In genomic region chr11:61173477-61173876, GRCm38 (mm10) we compare ENCODE assay signal across 8 mouse cellular contexts. TPM values are rescaled to one million over a fixed set of nuclear protein-coding genes. Genes with fewer than 3 reads are reported as not detected.
DNase-seq lines count a peak whose midpoint lies in the region; ATAC-seq and TF ChIP-seq lines count a peak whose summit lies in the region.
"Not testable (repeated sequence)": the region's sequence is repeated elsewhere in the genome, so short reads cannot be mapped to it uniquely, and the experiment has no call there.

No protein-coding gene starts in this region.

- not testable (repeated sequence) for ATAC-seq in forebrain, embryonic 16.5 days; kidney, embryonic 14.5 days (ENCODE audit: low FRiP score, low TSS enrichment); liver, embryonic 12.5 days; midbrain, embryonic 11.5 days (ENCODE audit: low FRiP score)

- H3K4me2 ChIP-seq in forebrain, embryonic 16.5 days (ENCODE audit: low read length), result peak overlapping the region; percentile 77
- peak overlapping the region; percentile 61 for H3K4me2 ChIP-seq in kidney, embryonic 14.5 days (replicated peaks; ENCODE audit: low read depth, low read length)
- H3K4me2 ChIP-seq in liver, embryonic 12.5 days, result peak overlapping the region; percentile 100
- peak overlapping the region; percentile 62 for H3K4me2 ChIP-seq in midbrain, embryonic 11.5 days

- not testable (repeated sequence) for H3K4me3 ChIP-seq in ES-Bruce4 (ENCODE audit: low read depth, low read length)
- peak overlapping the region; percentile 99 for H3K4me3 ChIP-seq in embryonic facial prominence, embryonic 10.5 days
- peak overlapping the region; percentile 100 for H3K4me3 ChIP-seq in forebrain, embryonic 16.5 days (replicated peaks; ENCODE audit: low read length)
- peak overlapping the region; percentile 96 for H3K4me3 ChIP-seq in hindbrain, embryonic 10.5 days
- peak overlapping the region; percentile 99 for H3K4me3 ChIP-seq in kidney, embryonic 14.5 days (ENCODE audit: low read length)
- peak overlapping the region; percentile 85; the same call in 1 of the 2 replicates for H3K4me3 ChIP-seq in liver, embryonic 12.5 days
- H3K4me3 ChIP-seq in midbrain, embryonic 11.5 days (ENCODE audit: low read depth, low read length), result peak overlapping the region; percentile 98
- H3K4me3 ChIP-seq in olfactory bulb, adult 2 months (ENCODE audit: insufficient read depth, low read depth, low read length), result peak overlapping the region; percentile 21; the same call in 1 of the 2 replicates

- not testable (repeated sequence) for TF ChIP-seq POLR2A in ES-Bruce4 (IDR thresholded peaks at IDR 0.05; ENCODE audit: insufficient read depth, low read length); olfactory bulb, adult 2 months (IDR thresholded peaks at IDR 0.05; ENCODE audit: insufficient read depth, low read depth, low read length)

- WGBS in embryonic facial prominence, embryonic 10.5 days, result 44% methylated on average over 15 of the region's 15 CpGs
- 14% methylated on average over 15 of the region's 15 CpGs for WGBS in forebrain, embryonic 16.5 days
- WGBS in hindbrain, embryonic 10.5 days, result 41% methylated on average over 15 of the region's 15 CpGs
- 37% methylated on average over 15 of the region's 15 CpGs for WGBS in kidney, embryonic 14.5 days
- WGBS in liver, embryonic 12.5 days (ENCODE audit: insufficient replicate concordance), result 51% methylated on average over 15 of the region's 15 CpGs
- WGBS in midbrain, embryonic 11.5 days, result 24% methylated on average over 15 of the region's 15 CpGs
- 16% methylated on average over 15 of the region's 15 CpGs for WGBS in olfactory bulb, adult 2 months

- H3K9ac ChIP-seq in ES-Bruce4 (ENCODE audit: low read depth, poor library complexity, severe bottlenecking), result 0 out of 2 replicates have a peak overlapping the region, but pooled peaks have one; percentile 72
- peak overlapping the region; percentile 100; the same call in 1 of the 2 replicates for H3K9ac ChIP-seq in forebrain, embryonic 16.5 days (replicated peaks; ENCODE audit: low read depth, low read length)
- H3K9ac ChIP-seq in kidney, embryonic 14.5 days (ENCODE audit: low read depth, low read length); liver, embryonic 12.5 days: not testable (repeated sequence)
- peak overlapping the region; percentile 100; the same call in 1 of the 2 replicates for H3K9ac ChIP-seq in midbrain, embryonic 11.5 days (ENCODE audit: low read length)

- not testable (repeated sequence) for DNase-seq in embryonic facial prominence, embryonic 10.5 days (ENCODE audit: low spot score); hindbrain, embryonic 10.5 days (ENCODE audit: low spot score)
- peak; percentile 89 for DNase-seq in midbrain, embryonic 11.5 days (ENCODE audit: low spot score, missing footprints)

- not testable (repeated sequence) for TF ChIP-seq EP300 in ES-Bruce4 (IDR thresholded peaks at IDR 0.05; ENCODE audit: insufficient read depth, low read depth, low read length)

- not testable (repeated sequence) for H3K4me1 ChIP-seq in ES-Bruce4 (ENCODE audit: control insufficient read depth, insufficient read depth, low read length)
- peaks cover 26% of the 10 kb centered on the region for H3K4me1 ChIP-seq in embryonic facial prominence, embryonic 10.5 days
- peaks cover 50% of the 10 kb centered on the region for H3K4me1 ChIP-seq in forebrain, embryonic 16.5 days (replicated peaks; ENCODE audit: control insufficient read depth, insufficient read depth, low read length)
- H3K4me1 ChIP-seq in hindbrain, embryonic 10.5 days (replicated peaks), result peaks cover 29% of the 10 kb centered on the region
- H3K4me1 ChIP-seq in kidney, embryonic 14.5 days (ENCODE audit: control insufficient read depth, insufficient read depth, low read length), result peaks cover 17% of the 10 kb centered on the region; the same call in 1 of the 2 replicates
- H3K4me1 ChIP-seq in liver, embryonic 12.5 days, result peaks cover 30% of the 10 kb centered on the region
- H3K4me1 ChIP-seq in midbrain, embryonic 11.5 days (ENCODE audit: control insufficient read depth, insufficient read depth, low read length), result peaks cover 18% of the 10 kb centered on the region
- H3K4me1 ChIP-seq in olfactory bulb, adult 2 months (ENCODE audit: control insufficient read depth, insufficient read depth, low read length), result peaks cover 17% of the 10 kb centered on the region

- not testable (repeated sequence) for H3K9me3 ChIP-seq in ES-Bruce4 (replicated peaks; ENCODE audit: control insufficient read depth, insufficient read depth, low read length, poor library complexity, severe bottlenecking); embryonic facial prominence, embryonic 10.5 days; forebrain, embryonic 16.5 days (ENCODE audit: control insufficient read depth, low read length); hindbrain, embryonic 10.5 days; kidney, embryonic 14.5 days (ENCODE audit: control insufficient read depth, low read length); liver, embryonic 12.5 days (replicated peaks); midbrain, embryonic 11.5 days (ENCODE audit: control insufficient read depth, low read length)

- not testable (repeated sequence) for H3K27me3 ChIP-seq in ES-Bruce4 (ENCODE audit: control insufficient read depth, insufficient read depth, low read length, poor library complexity, severe bottlenecking); embryonic facial prominence, embryonic 10.5 days (replicated peaks; ENCODE audit: low read depth, poor library complexity, severe bottlenecking); forebrain, embryonic 16.5 days (replicated peaks; ENCODE audit: control insufficient read depth, insufficient read depth, low read length); hindbrain, embryonic 10.5 days (ENCODE audit: insufficient read depth, poor library complexity, severe bottlenecking); kidney, embryonic 14.5 days (ENCODE audit: control insufficient read depth, insufficient read depth, low read length); liver, embryonic 12.5 days (replicated peaks); midbrain, embryonic 11.5 days (ENCODE audit: control insufficient read depth, insufficient read depth, low read length)

- not testable (repeated sequence) for TF ChIP-seq CTCF in ES-Bruce4 (IDR thresholded peaks at IDR 0.05; ENCODE audit: low read depth, low read length); olfactory bulb, adult 2 months (IDR thresholded peaks at IDR 0.05; ENCODE audit: insufficient read depth, low read depth, low read length)

- not testable (repeated sequence) for H3K27ac ChIP-seq in ES-Bruce4 (ENCODE audit: insufficient read depth, low read length); embryonic facial prominence, embryonic 10.5 days (replicated peaks); forebrain, embryonic 16.5 days (ENCODE audit: low read length); kidney, embryonic 14.5 days (ENCODE audit: low read depth, low read length); liver, embryonic 12.5 days; midbrain, embryonic 11.5 days (ENCODE audit: low read depth, low read length); olfactory bulb, adult 2 months (ENCODE audit: insufficient read depth, low read depth, low read length)
- H3K27ac ChIP-seq in hindbrain, embryonic 10.5 days, result 0 out of 2 replicates have a peak overlapping the region, but pooled peaks have one; percentile 100

- H3K36me3 ChIP-seq in ES-Bruce4 (ENCODE audit: control insufficient read depth, insufficient read depth, low read length, poor library complexity, severe bottlenecking); forebrain, embryonic 16.5 days (ENCODE audit: control insufficient read depth, insufficient read depth); kidney, embryonic 14.5 days (ENCODE audit: control insufficient read depth, insufficient read depth, low read length); liver, embryonic 12.5 days; midbrain, embryonic 11.5 days (ENCODE audit: control insufficient read depth, insufficient read depth, low read length): not testable (repeated sequence)
- H3K36me3 ChIP-seq in embryonic facial prominence, embryonic 10.5 days (replicated peaks), result peaks cover 17% of the 10 kb centered on the region
- peaks cover 20% of the 10 kb centered on the region for H3K36me3 ChIP-seq in hindbrain, embryonic 10.5 days

RNA-seq across cellular contexts. Expression of gene Usp22, which starts 1.4 kb away (rescaled TPM):
- polyA plus RNA-seq in ES-Bruce4 (2011; ENCODE audit: insufficient read depth, insufficient read length, low read depth, missing spikeins), result 107 and 113 TPM in 2 replicates
- 185 and 189 TPM in 2 replicates for polyA plus RNA-seq in embryonic facial prominence, embryonic 10.5 days (2016; fragmentation: Nextera tagmentation; extraction: Ambion mirVana)
- 479 and 501 TPM in 2 replicates for polyA plus RNA-seq in forebrain, embryonic 16.5 days (2015; fragmentation: Nextera tagmentation; extraction: Ambion mirVana)
- 206 and 255 TPM in 2 replicates for polyA plus RNA-seq in hindbrain, embryonic 10.5 days (2016; fragmentation: Nextera tagmentation; extraction: Ambion mirVana)
- polyA plus RNA-seq in kidney, embryonic 14.5 days (2014; fragmentation: Nextera tagmentation; extraction: Ambion mirVana), result 96.9 and 182 TPM in 2 replicates
- 28.5 and 30.8 TPM in 2 replicates for polyA plus RNA-seq in liver, embryonic 12.5 days (2016; fragmentation: Nextera tagmentation; extraction: Ambion mirVana)
- 284 and 292 TPM in 2 replicates for polyA plus RNA-seq in midbrain, embryonic 11.5 days (2014; fragmentation: Nextera tagmentation; extraction: Ambion mirVana)
- polyA plus RNA-seq in olfactory bulb, adult 2 months (2012; ENCODE audit: insufficient read depth, insufficient read length, low replicate concordance, missing spikeins), result not detected in 2 replicates

RNA-seq across cellular contexts. Expression of gene Aldh3a1, which starts 33.9 kb away (rescaled TPM):
- polyA plus RNA-seq in ES-Bruce4 (2011; ENCODE audit: insufficient read depth, insufficient read length, low read depth, missing spikeins), result not detected in 2 replicates
- polyA plus RNA-seq in embryonic facial prominence, embryonic 10.5 days (2016; fragmentation: Nextera tagmentation; extraction: Ambion mirVana), result not detected in 2 replicates
- polyA plus RNA-seq in forebrain, embryonic 16.5 days (2015; fragmentation: Nextera tagmentation; extraction: Ambion mirVana), result 0.14 and 0.15 TPM in 2 replicates
- not detected in 2 replicates for polyA plus RNA-seq in hindbrain, embryonic 10.5 days (2016; fragmentation: Nextera tagmentation; extraction: Ambion mirVana)
- polyA plus RNA-seq in kidney, embryonic 14.5 days (2014; fragmentation: Nextera tagmentation; extraction: Ambion mirVana), result not detected in 2 replicates
- 0.07 TPM in 1 of 2 replicates, not detected in the other for polyA plus RNA-seq in liver, embryonic 12.5 days (2016; fragmentation: Nextera tagmentation; extraction: Ambion mirVana)
- not detected in 2 replicates for polyA plus RNA-seq in midbrain, embryonic 11.5 days (2014; fragmentation: Nextera tagmentation; extraction: Ambion mirVana)
- polyA plus RNA-seq in olfactory bulb, adult 2 months (2012; ENCODE audit: insufficient read depth, insufficient read length, low replicate concordance, missing spikeins), result not detected in 2 replicates

RNA-seq across cellular contexts. Expression of gene Tnfrsf13b, which starts 46.9 kb away (rescaled TPM):
- polyA plus RNA-seq in ES-Bruce4 (2011; ENCODE audit: insufficient read depth, insufficient read length, low read depth, missing spikeins), result not detected in 2 replicates
- polyA plus RNA-seq in embryonic facial prominence, embryonic 10.5 days (2016; fragmentation: Nextera tagmentation; extraction: Ambion mirVana), result 0.86 and 1.2 TPM in 2 replicates
- polyA plus RNA-seq in forebrain, embryonic 16.5 days (2015; fragmentation: Nextera tagmentation; extraction: Ambion mirVana), result 0.57 and 1.1 TPM in 2 replicates
- 0.73 and 1.5 TPM in 2 replicates for polyA plus RNA-seq in hindbrain, embryonic 10.5 days (2016; fragmentation: Nextera tagmentation; extraction: Ambion mirVana)
- 0.70 and 1.2 TPM in 2 replicates for polyA plus RNA-seq in kidney, embryonic 14.5 days (2014; fragmentation: Nextera tagmentation; extraction: Ambion mirVana)
- 3.2 and 4.8 TPM in 2 replicates for polyA plus RNA-seq in liver, embryonic 12.5 days (2016; fragmentation: Nextera tagmentation; extraction: Ambion mirVana)
- 1.1 and 1.4 TPM in 2 replicates for polyA plus RNA-seq in midbrain, embryonic 11.5 days (2014; fragmentation: Nextera tagmentation; extraction: Ambion mirVana)
- polyA plus RNA-seq in olfactory bulb, adult 2 months (2012; ENCODE audit: insufficient read depth, insufficient read length, low replicate concordance, missing spikeins), result not detected in 2 replicates
